Mouse (Mus musculus): ENCODE results near the gene Slc25a19.

The Slc25a19 gene

GRCm38 (mm10) chr11:115599722-115600121 is 28.4 kb downstream of the Slc25a19 start:
- no peak for DNase-seq (ENCODE audit: low spot score)

GRCm38 (mm10) chr11:115598309-115598708 is 29.8 kb downstream of the Slc25a19 start:
- no peak for DNase-seq (ENCODE audit: low spot score)

- DNase-seq (ENCODE audit: low spot score) = no peak
Measured at GRCm38 (mm10) chr11:115595209-115595608, 32.9 kb downstream of the Slc25a19 start.

- DNase-seq (ENCODE audit: low spot score) = no peak
Measured at GRCm38 (mm10) chr11:115590526-115591075, 37.5 kb downstream of the Slc25a19 start.

- DNase-seq (ENCODE audit: low spot score) = no peak
Measured at GRCm38 (mm10) chr11:115587984-115588383, 40.1 kb downstream of the Slc25a19 start.

GRCm38 (mm10) chr11:115586403-115586802 is 41.7 kb downstream of the Slc25a19 start:
- no peak for DNase-seq (ENCODE audit: low spot score)

- no peak for DNase-seq (ENCODE audit: low spot score)
Measured at GRCm38 (mm10) chr11:115585573-115586100, 42.5 kb downstream of the Slc25a19 start.

GRCm38 (mm10) chr11:115584376-115585073 is 43.6 kb downstream of the Slc25a19 start:
- no peak for DNase-seq (ENCODE audit: low spot score)

- no peak for DNase-seq (ENCODE audit: low spot score)
Measured at GRCm38 (mm10) chr11:115582913-115583606, 45.0 kb downstream of the Slc25a19 start.

- no peak for DNase-seq (ENCODE audit: low spot score)
Measured at GRCm38 (mm10) chr11:115579080-115579479, 49.0 kb downstream of the Slc25a19 start.

- DNase-seq (ENCODE audit: low spot score) = no peak
Measured at GRCm38 (mm10) chr11:115564961-115565360, 63.1 kb downstream of the Slc25a19 start.
